Mouse (Mus musculus): ENCODE results near the gene Cdc14b.

GRCm38 (mm10) chr13:64180888-64181287 is 94.2 kb downstream of the Cdc14b start:
- TF ChIP-seq GATA1 (IDR thresholded peaks at IDR 0.05; ENCODE audit: borderline replicate concordance, low read length) (no peak), FLI1 (IDR thresholded peaks at IDR 0.05; ENCODE audit: low read length) (no peak)
